Mouse (Mus musculus): ENCODE data around the gene Grin2d.

Grin2d gene

DNA sequence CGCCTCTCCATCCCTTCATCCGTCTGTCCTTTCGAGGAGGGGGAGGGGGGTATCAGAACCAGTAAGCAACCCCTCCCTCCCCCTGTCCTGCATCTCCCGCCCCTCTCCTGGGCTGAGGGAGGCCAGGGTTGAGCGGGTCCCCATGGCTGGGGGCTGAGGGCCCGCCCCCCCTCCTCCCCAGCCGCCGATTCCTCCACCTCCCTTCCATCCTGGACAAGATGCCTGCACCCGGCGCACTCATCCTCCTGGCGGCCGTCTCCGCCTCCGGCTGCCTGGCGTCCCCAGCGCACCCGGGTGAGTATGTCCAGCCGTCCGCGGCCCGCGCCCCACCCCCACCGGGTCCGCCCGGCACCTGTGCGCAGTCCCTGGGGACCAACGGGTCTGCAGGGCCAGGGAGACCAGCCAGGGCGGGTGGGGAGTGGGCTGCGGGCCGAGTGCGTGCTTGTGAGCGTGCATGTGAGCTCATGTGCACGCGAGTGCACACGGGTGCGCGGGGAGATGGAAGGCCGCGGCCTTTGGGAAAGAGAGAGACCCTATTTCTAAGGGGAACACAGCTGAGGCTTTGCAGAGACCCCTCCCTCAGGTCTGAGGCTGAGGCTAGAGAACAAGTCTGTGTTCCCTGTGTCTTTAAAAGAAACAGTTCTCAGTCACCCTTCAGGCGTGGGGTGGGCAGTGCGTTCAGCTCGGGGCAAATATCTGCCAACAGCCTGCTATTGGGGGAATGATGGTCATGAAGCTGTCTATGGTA, 92.6 kb downstream of the Grin2d start:
- in situ Hi-C loops (cut with MseI, MboI) = no loop called here

DNA sequence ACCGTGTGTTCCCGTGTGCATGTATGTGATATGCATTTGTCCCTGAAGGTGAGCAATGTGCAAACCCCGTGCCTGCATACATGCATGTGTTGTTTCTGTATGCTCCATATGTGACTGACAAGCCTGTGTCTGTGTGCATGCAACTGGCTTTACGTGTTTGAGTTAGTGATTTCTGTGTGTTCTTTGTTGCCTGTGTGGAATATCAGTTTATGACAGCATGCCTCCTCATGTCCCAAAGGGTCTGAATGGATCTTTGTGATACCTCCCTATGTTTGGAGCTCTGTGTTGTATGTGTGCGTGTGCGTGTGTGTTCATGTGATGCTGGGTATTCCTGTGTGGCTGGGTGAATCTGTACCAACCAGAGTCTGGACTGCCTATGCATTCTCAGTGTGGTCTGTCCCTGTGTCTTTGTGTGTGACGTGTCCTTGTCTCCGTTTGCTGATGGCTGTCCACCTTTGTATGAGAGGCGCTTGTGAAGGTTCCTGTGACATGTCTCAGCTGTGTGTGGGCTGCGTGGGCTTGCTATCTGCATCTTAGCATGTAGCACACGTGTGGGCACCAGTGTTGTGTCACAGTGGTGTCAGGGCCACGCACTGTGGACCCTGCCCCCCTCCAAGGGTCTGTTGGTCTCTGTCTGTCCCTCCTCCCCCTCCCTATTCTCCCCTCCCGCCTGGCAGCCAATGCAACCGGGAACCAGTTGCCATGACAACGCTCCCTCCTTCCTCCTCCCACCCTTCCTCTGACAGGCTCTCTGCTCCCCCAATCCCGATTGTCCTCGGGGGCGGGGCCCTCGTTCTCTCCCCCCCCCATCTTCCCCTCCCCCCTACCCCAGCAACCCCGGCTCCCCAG, 93.4 kb downstream of the Grin2d start, which contains the start of gene Sult2b1:
Sult2b1 (minus strand) TSS at position 146 of the 849 bp plus-strand sequence.
- in situ Hi-C loops (cut with MseI, MboI) = no loop called here

DNA sequence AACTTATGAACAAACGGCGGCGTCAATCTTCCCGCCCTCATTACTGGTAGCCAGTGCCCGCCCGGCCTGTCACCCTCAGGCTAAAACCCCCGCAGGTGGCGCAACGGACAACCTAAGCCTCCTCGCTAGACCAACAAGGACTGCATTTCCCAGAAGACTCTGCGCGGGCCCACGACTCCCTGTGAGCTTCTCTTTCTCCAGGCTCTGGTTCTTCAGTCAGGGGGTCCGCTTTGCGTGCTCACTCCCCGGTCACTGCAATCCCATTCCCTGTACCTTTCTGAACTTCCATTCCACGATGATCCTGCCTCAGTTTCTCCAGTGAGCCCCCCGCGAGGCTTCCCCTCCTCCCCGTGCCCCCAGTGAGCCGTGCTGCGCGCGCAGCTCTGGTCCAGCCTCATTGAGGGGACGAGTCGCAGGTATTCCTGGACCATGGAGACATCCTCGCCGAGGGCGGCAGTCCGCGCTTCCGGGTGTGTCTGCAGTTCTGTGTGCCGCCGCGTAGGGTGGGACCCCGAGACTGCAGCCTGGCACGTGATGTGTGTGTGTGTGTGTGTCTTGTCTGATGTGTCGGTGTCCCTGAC, 94.6 kb downstream of the Grin2d start, which contains the start of gene Lmtk3:
Lmtk3 (plus strand) TSS at position 228 of the 581 bp plus-strand sequence.
- in situ Hi-C loops (cut with MseI, MboI) = no loop called here

DNA sequence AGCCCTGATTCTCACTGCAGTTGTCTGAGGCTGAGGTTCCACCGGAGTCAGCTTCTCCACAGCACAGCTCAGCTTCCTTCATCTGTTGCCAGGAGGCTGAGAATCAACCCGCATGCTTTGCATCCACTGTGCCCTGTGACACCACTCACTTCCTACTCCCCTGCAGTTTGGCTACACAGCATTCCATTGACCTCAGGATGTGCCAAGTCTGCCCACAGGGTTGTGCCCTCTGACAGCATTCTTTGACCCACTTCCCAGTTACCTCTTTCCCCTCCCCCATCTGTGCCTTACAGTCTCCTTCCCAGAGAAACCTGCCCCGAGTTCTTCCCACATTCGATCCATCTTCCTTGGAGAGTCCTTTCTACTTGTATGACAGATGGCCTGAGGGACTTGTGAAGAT, 95.9 kb downstream of the Grin2d start:
- in situ Hi-C loops (cut with MseI, MboI) = no loop called here
